Mouse (Mus musculus): Measurements from ENCODE around the gene Kirrel3. TPM values are rescaled to one million over a fixed set of nuclear protein-coding genes. Genes with fewer than 3 reads are reported as not detected.

Kirrel3 gene
- total RNA-seq, 2 experiments from 2014 or later = 0.43 to 0.73 TPM

GRCm38 (mm10) chr9:34883122-34883521 is 397.4 kb downstream of the Kirrel3 start:
- no peak for DNase-seq (ENCODE audit: low spot score)

- no peak for DNase-seq (ENCODE audit: low spot score)
Measured at GRCm38 (mm10) chr9:34884325-34884724, 398.6 kb downstream of the Kirrel3 start.

GRCm38 (mm10) chr9:34884942-34885341 is 399.2 kb downstream of the Kirrel3 start:
- no peak for DNase-seq (ENCODE audit: low spot score)

- DNase-seq (ENCODE audit: low spot score) = no peak
Measured at GRCm38 (mm10) chr9:34886746-34887145, 401.1 kb downstream of the Kirrel3 start.

- DNase-seq (ENCODE audit: low spot score) = no peak
Measured at GRCm38 (mm10) chr9:34887196-34887595, 401.5 kb downstream of the Kirrel3 start.

- no peak for DNase-seq (ENCODE audit: low spot score)
Measured at GRCm38 (mm10) chr9:34888298-34888697, 402.6 kb downstream of the Kirrel3 start.

- DNase-seq (ENCODE audit: low spot score) = no peak
Measured at GRCm38 (mm10) chr9:34901216-34901615, 415.5 kb downstream of the Kirrel3 start.

- DNase-seq (ENCODE audit: low spot score) = no peak
Measured at GRCm38 (mm10) chr9:34901888-34902287, 416.2 kb downstream of the Kirrel3 start.

GRCm38 (mm10) chr9:34905164-34905563 is 419.5 kb downstream of the Kirrel3 start:
- DNase-seq (ENCODE audit: low spot score) = no peak

GRCm38 (mm10) chr9:34908040-34908439 is 422.3 kb downstream of the Kirrel3 start:
- no peak for DNase-seq (ENCODE audit: low spot score)

GRCm38 (mm10) chr9:34911838-34912237 is 426.1 kb downstream of the Kirrel3 start:
- no peak for DNase-seq (ENCODE audit: low spot score)

- no peak for DNase-seq (ENCODE audit: low spot score)
Measured at GRCm38 (mm10) chr9:34912273-34912972, 426.7 kb downstream of the Kirrel3 start.

- DNase-seq (ENCODE audit: low spot score) = no peak
Measured at GRCm38 (mm10) chr9:34912996-34913395, 427.3 kb downstream of the Kirrel3 start.

- DNase-seq (ENCODE audit: low spot score) = no peak
Measured at GRCm38 (mm10) chr9:34918976-34919375, 433.3 kb downstream of the Kirrel3 start.

GRCm38 (mm10) chr9:34920116-34920515 is 434.4 kb downstream of the Kirrel3 start:
- DNase-seq (ENCODE audit: low spot score) = no peak

GRCm38 (mm10) chr9:34921941-34922340 is 436.2 kb downstream of the Kirrel3 start:
- no peak for DNase-seq (ENCODE audit: low spot score)

GRCm38 (mm10) chr9:34922716-34923115 is 437.0 kb downstream of the Kirrel3 start:
- no peak for DNase-seq (ENCODE audit: low spot score)

- no peak for DNase-seq (ENCODE audit: low spot score)
Measured at GRCm38 (mm10) chr9:34923134-34923931, 437.6 kb downstream of the Kirrel3 start.

- no peak for DNase-seq (ENCODE audit: low spot score)
Measured at GRCm38 (mm10) chr9:34925616-34926015, 439.9 kb downstream of the Kirrel3 start.

GRCm38 (mm10) chr9:34930371-34930770 is 444.7 kb downstream of the Kirrel3 start:
- no peak for DNase-seq (ENCODE audit: low spot score)

GRCm38 (mm10) chr9:34938140-34938539 is 452.4 kb downstream of the Kirrel3 start:
- DNase-seq (ENCODE audit: low spot score) = no peak

GRCm38 (mm10) chr9:34939621-34940020 is 453.9 kb downstream of the Kirrel3 start:
- no peak for DNase-seq (ENCODE audit: low spot score)

All from gastrocnemius, adult 18-20 months (tissue).